Mouse (Mus musculus) right cerebral cortex, adult 18-20 months (tissue): ENCODE results near the gene Gm7271.

Source experiments
- DNase-seq: peaks from one replicate; pipeline ENCODE4 v3.0.0; 2022; ENCODE audit warnings: mixed read lengths

Gene Gm7271

DNA sequence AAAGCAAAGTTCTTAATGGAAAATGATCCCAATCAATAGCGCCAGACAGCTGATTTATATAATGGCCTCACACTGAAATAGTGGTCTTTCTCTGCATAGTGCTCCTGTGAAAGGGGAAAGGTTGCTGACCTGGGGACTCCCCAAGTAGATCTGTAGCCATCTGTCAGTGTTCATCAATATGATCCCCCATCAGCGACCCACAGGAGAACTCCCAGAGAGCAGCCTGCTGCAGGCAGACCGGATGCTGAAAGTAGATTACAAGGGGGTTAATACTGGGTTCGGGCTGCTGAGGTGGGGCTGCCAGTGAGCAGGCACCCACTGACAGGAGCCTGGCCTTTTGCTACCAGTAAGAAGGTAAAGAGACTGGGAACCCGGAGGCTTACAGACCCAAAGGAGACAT is at the start of gene Gm7271:
Gene Gm7271 (plus strand): TSS at position 230 of the 400 bp plus-strand sequence.
- no peak for DNase-seq

DNA sequence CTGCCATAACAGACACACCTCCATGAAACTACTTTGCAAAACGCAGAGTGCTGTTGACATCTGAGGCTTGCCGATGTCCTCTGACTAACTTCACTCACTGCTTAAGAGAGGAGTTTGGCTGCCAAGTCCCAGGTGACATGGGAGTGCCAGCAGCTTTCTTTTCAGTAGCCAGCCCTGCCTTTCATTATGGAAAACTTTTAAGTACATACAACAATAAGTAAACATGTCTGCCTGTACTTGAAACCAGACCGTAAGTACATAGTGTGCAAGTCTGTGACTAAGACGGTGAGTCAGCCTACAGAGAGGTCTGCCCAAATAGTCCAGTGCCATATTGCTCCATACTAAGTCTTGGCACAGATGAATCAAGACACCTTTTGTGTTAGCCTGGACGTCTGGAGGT is 46.7 kb upstream of the Gm7271 start:
- no peak for DNase-seq

DNA sequence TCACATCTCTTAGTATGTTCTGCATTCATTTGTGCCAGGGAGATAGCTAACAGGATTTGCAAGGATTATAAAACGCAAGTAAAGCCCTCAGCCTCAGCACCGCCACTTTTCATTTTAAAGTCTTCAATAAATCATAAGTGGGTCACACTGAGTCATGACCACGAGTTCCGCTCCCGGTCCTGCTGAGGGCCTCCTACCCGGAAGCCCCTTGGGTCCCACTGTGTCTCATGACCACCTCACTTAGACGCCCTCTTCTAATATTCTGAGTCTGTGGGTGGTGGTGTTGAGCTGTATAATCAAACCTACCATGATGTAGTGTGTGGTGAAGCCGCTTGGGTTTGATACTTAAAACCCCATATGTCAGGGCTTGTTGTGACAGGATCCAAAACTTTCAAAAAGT is 46.1 kb upstream of the Gm7271 start:
- no peak for DNase-seq

DNA sequence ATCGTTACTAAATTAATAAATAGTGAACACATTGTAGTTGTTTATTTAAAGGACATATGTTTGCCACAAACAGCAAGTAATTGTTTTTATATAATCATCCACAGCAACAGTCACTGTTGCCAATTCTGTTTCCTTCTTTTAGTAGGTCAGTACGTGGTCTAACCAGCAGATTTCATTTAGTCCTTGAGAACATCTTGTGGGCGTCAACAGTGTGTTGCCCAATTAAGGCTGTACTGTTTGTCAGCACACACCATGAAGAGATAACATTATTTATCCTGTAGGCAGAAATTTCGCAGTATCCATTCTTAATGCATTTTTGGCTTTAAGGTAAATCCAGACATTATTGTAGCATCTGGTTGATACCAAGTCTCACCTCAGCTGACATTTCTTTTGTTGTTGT is 42.4 kb upstream of the Gm7271 start:
- DNase-seq, result no peak

DNA sequence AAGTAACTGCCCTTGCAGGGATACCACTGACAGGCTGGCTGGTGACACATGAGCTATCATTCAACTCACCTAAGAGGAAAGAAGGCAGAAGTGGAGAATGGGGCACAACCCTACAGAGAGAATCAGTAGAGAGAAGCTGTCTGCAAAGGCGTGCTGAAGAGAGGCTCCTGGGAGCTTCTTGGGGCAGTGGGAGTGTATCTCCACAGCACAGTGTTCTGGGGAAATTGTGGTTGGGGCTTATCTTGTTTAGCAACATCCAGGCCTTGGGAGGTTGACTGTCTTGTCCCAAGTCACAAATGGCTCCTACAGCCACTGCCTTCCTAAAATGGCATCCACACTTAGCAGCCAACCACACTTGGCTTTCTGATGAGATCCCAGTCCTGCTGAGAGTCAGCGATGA is 8.9 kb upstream of the Gm7271 start:
- no peak for DNase-seq

DNA sequence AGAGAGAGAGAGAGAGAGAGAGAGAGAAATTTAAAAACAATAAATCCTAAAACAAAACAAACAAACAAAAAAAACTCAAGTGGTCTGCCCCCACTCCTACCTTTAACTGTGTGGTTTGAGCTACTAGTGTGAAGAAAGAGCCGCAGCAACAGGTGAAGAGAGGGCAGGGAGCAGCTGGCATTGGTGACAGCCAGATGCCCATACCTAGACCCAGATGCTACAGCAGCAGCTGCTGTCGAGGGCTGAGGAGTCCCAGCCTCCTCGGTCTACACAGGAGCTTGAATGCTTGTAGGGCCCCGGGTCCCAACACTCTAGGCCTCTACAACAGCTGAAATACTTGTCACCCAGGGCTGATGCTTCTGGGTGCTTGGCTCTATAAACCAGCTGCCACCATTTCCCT is 7.0 kb upstream of the Gm7271 start:
- no peak for DNase-seq

DNA sequence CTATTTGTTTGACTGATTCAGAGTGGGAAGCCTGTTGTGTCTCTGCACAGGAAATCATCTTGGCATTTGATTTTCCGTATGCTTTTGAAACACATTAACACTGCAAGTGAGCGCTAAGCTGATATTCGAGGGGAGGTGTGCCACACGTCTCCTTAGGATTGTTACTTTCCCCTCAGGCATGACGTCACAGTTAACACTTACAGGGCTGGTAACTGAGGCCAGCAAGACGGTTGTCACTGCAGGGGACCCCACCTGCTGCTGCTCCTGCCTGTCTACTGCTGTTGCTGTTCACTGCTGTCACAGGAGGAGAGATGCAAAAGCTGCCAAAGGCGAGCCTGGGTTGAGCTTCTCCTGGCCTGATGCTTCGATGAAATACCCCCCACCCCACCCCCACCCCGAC is 6.1 kb upstream of the Gm7271 start:
- no peak for DNase-seq

DNA sequence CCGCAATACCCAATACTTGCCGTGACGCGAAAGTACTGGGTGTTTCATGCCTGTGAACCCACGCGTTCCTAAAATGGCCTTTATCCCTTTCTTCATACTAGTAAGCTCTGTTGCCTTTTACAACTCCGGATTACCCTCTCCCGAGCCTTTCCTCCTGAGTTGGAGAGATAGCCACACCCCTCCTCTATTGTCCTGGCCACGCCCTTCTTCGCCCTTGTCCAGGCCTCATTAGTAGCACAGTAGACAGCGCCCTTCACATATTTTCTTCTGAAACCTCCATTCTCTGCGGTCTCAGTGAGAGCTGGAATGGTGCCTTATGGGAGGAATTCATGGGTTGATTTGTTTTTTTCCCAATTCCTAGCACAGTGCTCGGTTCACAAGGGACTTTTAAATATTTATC is 11.3 kb downstream of the Gm7271 start:
- DNase-seq, result no peak

DNA sequence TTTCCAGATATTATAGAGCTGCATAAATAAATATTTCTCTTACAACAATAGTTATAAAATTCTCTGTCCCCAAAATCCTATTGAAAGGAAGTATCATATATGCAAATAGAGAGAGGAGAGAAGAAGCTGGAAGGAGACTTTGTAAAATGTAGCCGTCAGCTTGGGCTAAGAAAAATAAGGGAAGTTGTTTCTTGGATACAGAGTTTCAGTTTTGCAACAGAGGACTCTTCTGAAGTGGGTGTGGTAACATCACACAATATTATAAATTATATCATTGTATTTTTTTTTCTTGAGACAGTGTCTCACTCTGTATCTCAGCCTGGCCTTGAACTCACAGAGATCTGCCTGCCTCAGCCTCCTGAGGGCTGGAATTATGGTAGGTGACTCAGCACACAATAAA is 38.6 kb downstream of the Gm7271 start:
- no peak for DNase-seq

DNA sequence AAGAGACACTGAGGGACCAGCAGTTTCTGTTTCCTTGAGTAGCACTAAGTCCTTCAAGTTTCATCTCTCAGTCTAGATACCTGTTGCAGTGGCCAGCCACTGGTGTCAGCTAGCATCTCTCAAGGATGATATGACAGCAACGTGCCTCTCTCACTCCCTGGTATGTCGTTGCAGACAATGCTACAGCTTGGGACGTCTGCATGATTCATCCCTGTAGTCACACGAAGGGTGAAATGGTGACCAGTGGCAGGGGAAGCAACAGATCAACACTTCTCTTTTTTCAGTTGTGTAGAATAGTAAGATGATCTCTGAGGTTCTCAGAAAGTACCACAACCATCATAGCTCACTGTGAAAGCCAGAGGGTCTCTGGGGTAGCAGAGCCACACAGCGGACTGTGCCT is 40.8 kb downstream of the Gm7271 start:
- no peak for DNase-seq

DNA sequence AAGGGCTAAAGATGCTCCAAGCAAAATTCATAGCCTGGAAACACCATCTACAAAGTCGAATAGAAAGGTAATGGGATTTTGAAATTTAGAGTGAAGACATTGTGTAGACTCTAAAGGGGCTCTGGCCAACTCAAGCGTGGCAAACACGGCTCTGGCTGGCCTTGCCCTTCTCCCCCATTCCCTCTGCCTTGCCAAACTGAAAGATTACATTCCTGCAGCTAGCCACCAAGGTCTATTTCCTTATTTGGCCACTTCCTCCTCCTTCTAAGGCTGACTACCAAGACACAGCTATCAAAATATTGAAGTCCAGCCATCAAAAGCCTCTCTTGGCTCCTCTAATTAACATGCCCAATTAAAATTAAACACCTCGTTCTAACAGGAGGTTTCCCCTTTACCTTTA is 41.2 kb downstream of the Gm7271 start:
- DNase-seq, result no peak

DNA sequence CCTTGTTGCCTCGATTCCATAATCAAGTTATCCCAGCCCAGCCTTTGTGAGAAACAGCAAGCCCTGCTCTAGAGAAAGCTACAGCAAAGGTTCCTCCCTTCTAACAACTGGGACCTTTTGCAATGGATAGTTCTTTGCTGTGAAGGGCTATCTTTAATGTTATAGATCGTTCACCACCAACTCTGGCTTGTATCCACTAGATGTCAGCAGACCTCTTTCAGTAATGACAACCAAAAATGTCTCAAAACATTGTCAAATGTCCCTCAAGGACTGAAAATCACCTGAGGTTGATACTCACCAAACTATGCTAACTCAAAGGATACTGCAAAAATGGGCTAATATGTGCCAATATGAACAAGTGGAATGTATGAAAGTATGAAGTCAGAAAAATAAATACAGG is 42.0 kb downstream of the Gm7271 start:
- DNase-seq, result no peak

DNA sequence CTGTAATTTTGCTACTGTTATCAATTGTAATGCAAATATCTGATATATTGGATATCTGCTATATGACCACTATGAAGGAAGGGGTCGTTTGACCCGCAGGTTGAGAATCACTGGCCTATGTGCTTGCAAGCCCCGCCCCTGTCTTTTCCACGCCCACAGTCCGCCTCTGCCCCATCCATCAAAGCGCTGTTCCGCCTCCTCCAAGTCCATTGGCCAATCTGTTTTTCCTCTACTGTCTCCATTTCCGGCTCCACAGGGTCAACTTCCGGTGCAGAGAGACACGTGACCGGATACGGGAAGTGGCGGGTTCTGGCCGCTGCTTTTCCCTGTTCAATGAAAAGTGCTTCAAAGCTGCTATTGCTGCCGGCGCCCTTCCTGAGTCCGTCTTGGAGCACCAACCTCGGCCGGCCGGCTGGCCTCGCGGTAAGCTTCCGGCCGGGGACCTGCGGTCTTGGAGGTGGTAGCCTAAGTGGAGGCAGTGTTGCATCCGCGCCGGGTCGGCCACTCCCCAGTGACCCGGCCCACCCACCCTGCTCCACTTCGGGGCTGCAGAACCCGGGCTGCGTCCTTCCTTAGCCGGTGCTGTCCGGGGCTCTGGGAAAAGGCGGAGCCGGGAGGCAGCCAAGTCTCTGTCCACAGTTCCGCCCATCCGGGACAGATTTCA is 45.3 kb downstream of the Gm7271 start, which contains the start of gene Exoc1:
Gene Exoc1 (plus strand): TSS at position 272 of the 664 bp plus-strand sequence.
- peak; percentile 96 for DNase-seq

DNA sequence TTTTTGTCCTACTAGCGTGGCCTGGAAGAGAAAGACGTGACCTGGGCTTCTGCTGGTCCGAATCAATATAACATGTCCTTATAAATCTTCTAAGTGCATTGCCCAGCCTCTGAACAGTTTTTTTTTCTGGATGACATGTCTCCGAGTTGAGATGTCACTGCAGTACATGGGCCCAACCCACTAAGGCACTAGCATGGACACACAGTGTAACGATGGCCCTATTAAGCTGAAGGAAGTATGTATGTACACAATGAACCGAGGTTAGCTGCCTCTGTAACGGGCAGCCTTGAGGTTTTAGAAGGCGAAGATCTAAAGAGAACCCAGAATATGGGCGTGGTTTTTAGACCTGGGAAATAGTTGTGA is 45.8 kb downstream of the Gm7271 start:
- DNase-seq, result no peak

DNA sequence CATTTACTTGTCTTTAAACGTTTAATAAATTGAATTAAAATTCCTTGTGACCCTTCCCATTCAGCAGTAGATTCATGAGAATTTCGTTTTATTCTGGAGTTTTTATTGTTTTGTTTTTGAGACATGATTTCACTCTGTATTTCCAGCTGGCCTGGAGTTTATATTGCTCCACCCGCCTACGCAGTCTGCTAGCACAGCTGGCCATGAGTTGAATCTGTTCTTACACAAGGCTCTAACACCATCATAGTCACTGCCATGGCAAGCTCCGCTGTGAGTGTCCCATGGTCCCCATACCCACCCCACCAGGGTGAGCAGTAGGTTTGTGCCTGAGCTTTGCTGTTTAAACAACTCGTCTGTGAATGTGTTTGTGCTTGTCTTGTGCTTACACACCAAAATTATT is 49.3 kb downstream of the Gm7271 start:
- no peak for DNase-seq

DNA sequence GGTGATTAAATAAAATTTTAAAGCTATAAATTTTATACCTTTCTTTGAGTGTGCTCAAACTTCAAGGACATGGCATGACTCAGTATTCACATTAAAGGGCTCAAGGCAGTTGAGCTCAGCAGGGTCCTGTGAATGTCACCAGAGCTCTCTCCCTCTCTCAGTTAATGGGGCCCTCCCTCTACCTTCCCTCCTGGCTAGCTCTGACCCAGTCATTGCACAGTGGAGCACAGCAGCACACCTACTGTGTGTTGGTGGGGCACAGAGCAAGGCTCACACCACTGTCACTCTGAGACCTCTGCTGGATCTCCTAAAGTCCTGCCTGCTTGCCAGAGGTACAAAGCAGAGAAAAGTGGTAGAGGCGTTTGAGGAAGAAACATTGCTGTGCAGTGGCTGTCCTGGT is 52.4 kb downstream of the Gm7271 start:
- DNase-seq, result no peak

DNA sequence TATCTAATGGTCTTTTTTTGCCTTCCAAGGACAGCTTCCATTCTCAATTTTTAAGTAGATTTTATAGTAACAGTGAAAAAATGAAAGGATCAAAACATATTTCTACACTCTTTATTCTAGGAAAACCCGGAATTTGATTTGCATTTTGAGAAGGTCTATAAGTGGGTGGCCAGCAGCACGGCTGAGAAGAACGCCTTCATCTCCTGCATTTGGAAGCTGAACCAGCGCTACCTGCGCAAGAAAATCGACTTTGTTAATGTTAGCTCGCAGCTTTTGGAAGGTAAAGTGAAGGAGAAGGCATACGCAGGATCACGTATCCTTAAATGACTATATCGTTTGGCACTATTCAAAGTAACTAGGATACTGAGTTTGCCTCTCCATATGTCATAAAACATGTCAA is 53.7 kb downstream of the Gm7271 start:
- peak; percentile 54 for DNase-seq

DNA sequence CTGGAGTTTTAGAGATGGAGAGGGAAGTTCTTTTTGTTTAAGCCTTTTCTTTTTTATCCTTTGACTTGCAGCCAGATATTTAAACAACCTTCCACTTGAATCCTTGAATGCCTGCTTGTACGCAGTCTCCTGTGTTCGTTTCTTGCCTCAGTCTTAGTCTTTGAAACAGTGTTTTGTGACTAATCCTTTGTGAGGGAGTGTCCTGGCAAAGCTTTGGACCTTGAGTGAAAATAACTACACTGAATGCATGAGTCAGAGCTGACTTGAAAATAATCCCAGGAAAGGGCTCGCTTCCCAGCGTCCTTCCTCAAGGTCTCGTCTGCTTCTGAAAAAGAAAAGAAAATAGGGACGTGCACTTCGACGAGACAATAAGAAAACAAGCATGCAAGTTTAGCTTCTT is 56.3 kb downstream of the Gm7271 start:
- DNase-seq, result peak; percentile 76

DNA sequence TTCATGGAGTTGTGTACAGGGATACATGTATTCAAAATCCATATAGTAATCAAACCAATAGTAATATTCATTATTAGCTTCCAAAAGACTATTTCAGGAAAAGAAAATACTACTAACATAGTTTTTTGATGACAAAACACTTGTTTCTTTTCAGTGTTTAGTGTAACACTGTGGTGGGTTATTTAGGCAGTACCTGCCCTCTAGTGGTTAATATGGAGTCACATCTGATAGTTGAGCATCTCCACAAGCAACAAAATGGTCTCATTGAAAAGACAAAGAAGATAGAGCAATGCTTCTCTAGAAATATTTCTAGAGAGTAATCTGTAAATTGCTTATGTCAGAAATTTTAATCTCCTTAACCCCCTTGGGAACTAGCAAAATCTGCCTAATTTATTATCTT is 57.0 kb downstream of the Gm7271 start:
- DNase-seq, result no peak

DNA sequence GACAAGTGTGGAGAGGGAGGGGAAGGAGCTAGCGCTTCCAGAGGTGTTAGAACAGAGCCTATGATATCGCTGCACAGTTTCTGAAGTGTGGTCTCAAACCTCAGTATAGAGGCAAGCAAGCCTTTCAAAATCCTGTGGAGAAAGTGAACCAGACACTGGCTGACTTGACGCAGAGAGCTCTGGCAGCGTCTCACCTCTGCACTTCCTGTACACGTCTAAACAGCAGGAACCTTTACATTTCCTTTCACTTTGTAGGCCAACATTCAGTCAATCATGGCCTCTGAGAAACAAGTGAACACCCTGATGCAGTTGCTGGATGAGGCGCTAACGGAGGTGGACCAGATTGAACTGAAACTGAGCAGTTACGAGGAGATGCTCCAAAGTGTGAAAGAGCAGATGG is 59.4 kb downstream of the Gm7271 start:
- no peak for DNase-seq

DNA sequence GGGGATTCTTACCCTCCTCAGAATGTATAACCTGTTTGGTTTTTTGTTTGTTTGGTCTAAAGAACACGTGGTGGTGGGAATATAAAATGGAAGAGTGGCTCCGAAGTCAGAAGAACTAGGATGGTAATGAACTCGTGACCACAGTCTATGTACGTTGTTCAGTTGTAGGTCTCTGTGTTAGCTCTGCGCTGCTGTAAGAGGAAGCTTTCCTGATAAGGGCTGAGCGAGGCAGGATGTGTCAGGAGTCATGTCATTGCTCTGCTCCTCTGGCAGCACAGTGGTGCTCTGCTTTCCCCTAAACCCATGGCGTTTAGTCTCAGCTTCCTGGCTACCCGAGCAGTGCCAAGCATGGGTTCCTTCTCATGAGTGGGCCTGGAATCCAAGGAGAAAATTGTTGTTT is 66.6 kb downstream of the Gm7271 start:
- DNase-seq, result no peak

DNA sequence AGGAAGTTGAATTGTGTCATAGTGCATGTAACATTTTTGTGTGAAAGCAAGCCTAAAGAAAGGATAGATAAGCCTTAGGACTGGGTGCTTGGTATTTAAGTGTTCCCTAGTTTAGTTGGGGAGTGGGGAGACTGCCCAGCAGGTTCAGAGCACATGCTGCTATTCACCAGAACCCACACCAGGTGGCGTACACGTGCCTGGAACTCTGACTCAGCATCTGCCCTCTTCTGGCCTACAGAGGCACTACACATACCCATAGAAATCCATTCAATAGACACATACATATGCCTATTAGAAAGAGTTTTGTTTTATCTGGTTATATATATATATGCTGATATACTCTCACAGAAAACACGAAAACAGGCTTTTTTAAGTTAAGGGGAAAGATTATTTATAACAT is 81.5 kb downstream of the Gm7271 start:
- DNase-seq, result peak; percentile 52
